Mouse (Mus musculus): Measurements from ENCODE around the gene Ptprr.

- TF ChIP-seq CTCF (IDR thresholded peaks at IDR 0.05; ENCODE audit: low read depth, low read length) (no peak), POLR2A (IDR thresholded peaks at IDR 0.05; ENCODE audit: extremely low read depth, insufficient read depth, low read length) (no peak)
These were observed 57.9 kb downstream of the Ptprr start for GRCm38 (mm10) chr10:116075954-116076353.
